Comparison of ENCODE assay signal across 35 mouse cellular contexts in genomic region chr4:5358274-5358673, GRCm38 (mm10).
"Had no signal": no experiment of that assay in that cellular context is flagged by ENCODE, and none has a peak within 500 bp of the region (broad histone marks: within the 10 kb centered on the region; RNA-seq: fewer than 3 reads in every experiment).

No protein-coding gene starts in this region.

- H3K27me3 ChIP-seq: heart, embryonic 12.5 days; heart, embryonic 13.5 days; heart, embryonic 15.5 days; hindbrain, embryonic 12.5 days; hindbrain, embryonic 13.5 days; hindbrain, embryonic 15.5 days; intestine, embryonic 15.5 days; kidney, embryonic 15.5 days had no signal

- H3K36me3 ChIP-seq: heart, embryonic 12.5 days; heart, embryonic 13.5 days; heart, embryonic 15.5 days; hindbrain, embryonic 10.5 days; hindbrain, embryonic 12.5 days; hindbrain, embryonic 13.5 days; hindbrain, embryonic 15.5 days; intestine, embryonic 15.5 days; kidney, embryonic 15.5 days had no signal

- H3K4me1 ChIP-seq: heart, embryonic 12.5 days; heart, embryonic 13.5 days; heart, embryonic 15.5 days; hindbrain, embryonic 10.5 days; hindbrain, embryonic 12.5 days; hindbrain, embryonic 13.5 days; hindbrain, embryonic 15.5 days; intestine, embryonic 15.5 days; kidney, embryonic 15.5 days had no signal

- H3K27ac ChIP-seq: heart, embryonic 13.5 days; heart, embryonic 15.5 days; hindbrain, embryonic 10.5 days; hindbrain, embryonic 12.5 days; hindbrain, embryonic 13.5 days; hindbrain, embryonic 14.5 days; hindbrain, embryonic 15.5 days; hindbrain, postnatal 0 days; intestine, embryonic 15.5 days; kidney, embryonic 15.5 days; kidney, postnatal 0 days; layer of hippocampus, adult 2 months; left cerebral cortex, adult 2 months had no signal

- ATAC-seq: hindbrain, embryonic 16.5 days; hindbrain, postnatal 0 days; inflammation-experienced regulatory T-cells, adult 6 months; intestine, embryonic 15.5 days; intestine, embryonic 16.5 days; intestine, postnatal 0 days had no signal

- H3K4me2 ChIP-seq: heart, embryonic 11.5 days; heart, embryonic 12.5 days; heart, embryonic 13.5 days; heart, embryonic 15.5 days; hindbrain, embryonic 12.5 days; hindbrain, embryonic 13.5 days; hindbrain, embryonic 14.5 days; hindbrain, embryonic 15.5 days; intestine, embryonic 15.5 days; kidney, embryonic 15.5 days had no signal

- DNase-seq: heart, postnatal 10 days; heart, postnatal 14 days; heart, postnatal 36 days; heart, postnatal 4 days; kidney, adult 11 months; kidney, adult 18-20 months; kidney, adult 2 months; kidney, adult 8-10 months; kidney, adult 9 months; kidney, postnatal 10 days; kidney, postnatal 14 days; kidney, postnatal 25 days; kidney, postnatal 36 days; kidney, postnatal 4 days; layer of hippocampus, adult 9-11 months; layer of hippocampus, postnatal 36 days had no signal

- H3K9me3 ChIP-seq: heart, embryonic 12.5 days; heart, embryonic 13.5 days; heart, embryonic 15.5 days; hindbrain, embryonic 10.5 days; hindbrain, embryonic 12.5 days; hindbrain, embryonic 13.5 days; hindbrain, embryonic 15.5 days; intestine, embryonic 15.5 days; kidney, embryonic 15.5 days had no signal

- H3K4me3 ChIP-seq: heart, embryonic 12.5 days; heart, embryonic 13.5 days; heart, embryonic 15.5 days; hindbrain, embryonic 10.5 days; hindbrain, embryonic 12.5 days; hindbrain, embryonic 13.5 days; hindbrain, embryonic 15.5 days; intestine, embryonic 15.5 days; kidney, embryonic 15.5 days; layer of hippocampus, adult 2 months; left cerebral cortex, adult 2 months had no signal

- H3K9ac ChIP-seq: heart, embryonic 12.5 days; heart, embryonic 13.5 days; heart, embryonic 15.5 days; hindbrain, embryonic 12.5 days; hindbrain, embryonic 13.5 days; hindbrain, embryonic 14.5 days; hindbrain, embryonic 15.5 days; intestine, embryonic 15.5 days; kidney, embryonic 15.5 days had no signal
